Mouse (Mus musculus): ENCODE data around the gene Git2. TPM values are rescaled to one million over a fixed set of nuclear protein-coding genes. Genes with fewer than 3 reads are reported as not detected.

Git2 gene
- polyA plus RNA-seq, 1 experiment from 2014 or later, result 36.5 TPM

- H3K36me3 ChIP-seq (ENCODE audit: insufficient read depth, low read length), result peaks cover 31% of the 10 kb centered on the region
- no peaks in the 10 kb centered on the region for H3K9me3 ChIP-seq (ENCODE audit: low read length)
- peak overlapping the region; percentile 83 for H3K27ac ChIP-seq (ENCODE audit: low read length)
- TF ChIP-seq CTCF (IDR thresholded peaks at IDR 0.05) (no peak), EP300 (IDR thresholded peaks at IDR 0.05) (0 out of 2 replicates have a peak, but pooled peaks have one; percentile 28)
- 39% methylated on average over 9 of the region's 9 CpGs for WGBS
- H3K4me3 ChIP-seq (ENCODE audit: low read depth, low read length), result no peak overlapping the region
- ATAC-seq (peak; percentile 10; the same call in 1 of the 2 replicates), DNase-seq (ENCODE audit: low spot score) (peak; percentile 50)
- H3K9ac ChIP-seq (replicated peaks; ENCODE audit: low read depth), result no peak overlapping the region
- H3K27me3 ChIP-seq (replicated peaks; ENCODE audit: insufficient read depth, low read length), result no peaks in the 10 kb centered on the region
- peaks cover 18% of the 10 kb centered on the region; the same call in 1 of the 2 replicates for H3K4me1 ChIP-seq (ENCODE audit: insufficient read depth, low read depth, low read length)
- H3K4me2 ChIP-seq (replicated peaks; ENCODE audit: low read depth, low read length), result no peak overlapping the region
Observed at GRCm38 (mm10) chr5:114795231-114795630, 19.9 kb upstream of the Git2 start.

- Histone ChIP-seq H3K27me3 (replicated peaks; ENCODE audit: insufficient read depth, low read length) (no peaks in the 10 kb centered on the region), H3K36me3 (ENCODE audit: insufficient read depth, low read length) (peaks cover 31% of the 10 kb centered on the region), H3K27ac (ENCODE audit: low read length) (peak overlapping the region; percentile 83)
Observed at GRCm38 (mm10) chr5:114794609-114795008, 19.3 kb upstream of the Git2 start.

GRCm38 (mm10) chr5:114793317-114793716 lies 18.0 kb upstream of the Git2 start:
- TF ChIP-seq CTCF (IDR thresholded peaks at IDR 0.05) (no peak), EP300 (IDR thresholded peaks at IDR 0.05) (peak; percentile 92)
- no peak overlapping the region for H3K4me2 ChIP-seq (replicated peaks; ENCODE audit: low read depth, low read length)
- no peak overlapping the region for H3K4me3 ChIP-seq (ENCODE audit: low read depth, low read length)
- peaks cover 37% of the 10 kb centered on the region for H3K36me3 ChIP-seq (ENCODE audit: insufficient read depth, low read length)
- H3K27me3 ChIP-seq (replicated peaks; ENCODE audit: insufficient read depth, low read length), result no peaks in the 10 kb centered on the region
- DNase-seq (ENCODE audit: low spot score) (peak; percentile 92), ATAC-seq (peak; percentile 90)
- 40% methylated on average over 7 of the region's 7 CpGs for WGBS
- H3K9ac ChIP-seq (replicated peaks; ENCODE audit: low read depth), result no peak overlapping the region
- no peaks in the 10 kb centered on the region for H3K9me3 ChIP-seq (ENCODE audit: low read length)
- peak overlapping the region; percentile 83 for H3K27ac ChIP-seq (ENCODE audit: low read length)
- H3K4me1 ChIP-seq (ENCODE audit: insufficient read depth, low read depth, low read length), result peaks cover 18% of the 10 kb centered on the region; the same call in 1 of the 2 replicates

More at GRCm38 (mm10) chr5:114794609-114795008, 19.3 kb upstream of the Git2 start:
- TF ChIP-seq CTCF (IDR thresholded peaks at IDR 0.05) (no peak), EP300 (IDR thresholded peaks at IDR 0.05) (no peak; the same call in 1 of the 2 replicates)
- H3K4me3 ChIP-seq (ENCODE audit: low read depth, low read length), result no peak overlapping the region
- H3K4me1 ChIP-seq (ENCODE audit: insufficient read depth, low read depth, low read length), result peaks cover 18% of the 10 kb centered on the region; the same call in 1 of the 2 replicates
- H3K9ac ChIP-seq (replicated peaks; ENCODE audit: low read depth), result no peak overlapping the region
- DNase-seq (ENCODE audit: low spot score) (peak; percentile 56), ATAC-seq (peak; percentile 46)
- H3K9me3 ChIP-seq (ENCODE audit: low read length), result no peaks in the 10 kb centered on the region
- no peak overlapping the region for H3K4me2 ChIP-seq (replicated peaks; ENCODE audit: low read depth, low read length)
- 48% methylated on average over 4 of the region's 4 CpGs for WGBS

GRCm38 (mm10) chr5:114785196-114785595 lies 9.9 kb upstream of the Git2 start:
- Histone ChIP-seq H3K4me3 (ENCODE audit: low read depth, low read length) (no peak overlapping the region), H3K27ac (ENCODE audit: low read length) (peak overlapping the region; percentile 91), H3K27me3 (replicated peaks; ENCODE audit: insufficient read depth, low read length) (no peaks in the 10 kb centered on the region), H3K9me3 (ENCODE audit: low read length) (no peaks in the 10 kb centered on the region), H3K4me1 (ENCODE audit: insufficient read depth, low read depth, low read length) (peaks cover 17% of the 10 kb centered on the region; the same call in 1 of the 2 replicates), H3K36me3 (ENCODE audit: insufficient read depth, low read length) (peaks cover 13% of the 10 kb centered on the region), H3K9ac (replicated peaks; ENCODE audit: low read depth) (no peak overlapping the region), H3K4me2 (replicated peaks; ENCODE audit: low read depth, low read length) (no peak overlapping the region)
- 49% methylated on average over 5 of the region's 5 CpGs for WGBS
- no peak for TF ChIP-seq CTCF (IDR thresholded peaks at IDR 0.05)
- no peak for ATAC-seq
- no peak for DNase-seq (ENCODE audit: low spot score)

- 21% methylated on average over 15 of the region's 16 CpGs for WGBS
- Histone ChIP-seq H3K4me3 (ENCODE audit: low read depth, low read length) (no peak overlapping the region), H3K27ac (ENCODE audit: low read length) (peak overlapping the region; percentile 91), H3K9me3 (ENCODE audit: low read length) (no peaks in the 10 kb centered on the region), H3K9ac (replicated peaks; ENCODE audit: low read depth) (no peak overlapping the region), H3K4me2 (replicated peaks; ENCODE audit: low read depth, low read length) (no peak overlapping the region), H3K36me3 (ENCODE audit: insufficient read depth, low read length) (peaks cover 13% of the 10 kb centered on the region), H3K27me3 (replicated peaks; ENCODE audit: insufficient read depth, low read length) (no peaks in the 10 kb centered on the region), H3K4me1 (ENCODE audit: insufficient read depth, low read depth, low read length) (peaks cover 17% of the 10 kb centered on the region; the same call in 1 of the 2 replicates)
- ATAC-seq (peak; percentile 78), DNase-seq (ENCODE audit: low spot score) (peak; percentile 93)
- TF ChIP-seq CTCF (IDR thresholded peaks at IDR 0.05) (no peak), EP300 (IDR thresholded peaks at IDR 0.05) (peak; percentile 93)
Observed at GRCm38 (mm10) chr5:114784622-114785165, 9.4 kb upstream of the Git2 start.

- no peaks in the 10 kb centered on the region for H3K9me3 ChIP-seq (ENCODE audit: low read length)
- no peaks in the 10 kb centered on the region for H3K27me3 ChIP-seq (replicated peaks; ENCODE audit: insufficient read depth, low read length)
- TF ChIP-seq CTCF (IDR thresholded peaks at IDR 0.05) (no peak), EP300 (IDR thresholded peaks at IDR 0.05) (no peak)
- DNase-seq (ENCODE audit: low spot score) (peak; percentile 78), ATAC-seq (peak; percentile 73)
- no peak overlapping the region for H3K9ac ChIP-seq (replicated peaks; ENCODE audit: low read depth)
- no peak overlapping the region for H3K4me3 ChIP-seq (ENCODE audit: low read depth, low read length)
- peaks cover 6% of the 10 kb centered on the region for H3K36me3 ChIP-seq (ENCODE audit: insufficient read depth, low read length)
- no peak overlapping the region for H3K4me2 ChIP-seq (replicated peaks; ENCODE audit: low read depth, low read length)
- peaks cover 20% of the 10 kb centered on the region; the same call in 1 of the 2 replicates for H3K4me1 ChIP-seq (ENCODE audit: insufficient read depth, low read depth, low read length)
- WGBS, result 63% methylated on average over 12 of the region's 12 CpGs
- peak overlapping the region; percentile 91 for H3K27ac ChIP-seq (ENCODE audit: low read length)
Observed at GRCm38 (mm10) chr5:114783405-114784163, 8.3 kb upstream of the Git2 start.
